Mouse (Mus musculus) erythroblast, embryonic 14.5 days (primary cell): ENCODE measurements around the gene Gm20854. TPM values are rescaled to one million over a fixed set of nuclear protein-coding genes. Genes with fewer than 3 reads are reported as not detected.
"Not testable (repeated sequence)": the region's sequence is repeated elsewhere in the genome, so short reads cannot be mapped to it uniquely, and the experiment has no call there.

Experiments
- H3K27me3 ChIP-seq: 2 replicates; pipeline ENCODE4 v1.6.1; 2012; ENCODE audit warnings: inconsistent platforms; ENCODE audit not compliant: control insufficient read depth
- H3K36me3 ChIP-seq: 2 replicates; pipeline ENCODE4 v1.6.1; 2012; ENCODE audit warnings: mild to moderate bottlenecking, inconsistent platforms; ENCODE audit not compliant: control insufficient read depth
- H3K4me1 ChIP-seq: 2 replicates; pipeline ENCODE4 v1.6.1; 2012; ENCODE audit warnings: inconsistent platforms; ENCODE audit not compliant: control insufficient read depth
- H3K4me3 ChIP-seq: replicated peaks from 2 replicates; pipeline ENCODE3; 2012; ENCODE audit warnings: moderate library complexity, mild to moderate bottlenecking, inconsistent platforms
- H3K9me3 ChIP-seq: 2 replicates; pipeline ENCODE4 v1.6.1; 2012; ENCODE audit warnings: low read length, inconsistent platforms, mixed read lengths; ENCODE audit not compliant: control insufficient read depth
- polyA plus RNA-seq: library from polyadenylated mRNA; stranded (reverse); fragments of >175 nt; gene quantifications from 2 replicates; pipeline ENCODE4 v1.2.3, GENCODE M21; 2012

The Gm20854 gene
- not detected in 2 replicates for polyA plus RNA-seq

- not testable (repeated sequence) for H3K4me1 ChIP-seq, H3K27me3 ChIP-seq, H3K4me3 ChIP-seq, H3K9me3 ChIP-seq, H3K36me3 ChIP-seq
Measured at GRCm38 (mm10) chrY:85530808-85531207, at the start of gene Gm20854. Gene Gm20854, minus strand, starts transcription at chrY:85530908.
